Mouse (Mus musculus): ENCODE results near the gene Ugt1a6a. TPM values are rescaled to one million over a fixed set of nuclear protein-coding genes. Genes with fewer than 3 reads are reported as not detected.

Gene Ugt1a6a
- total and polyA plus RNA-seq, 3 experiments, result not detected

GRCm38 (mm10) chr1:88205294-88205922, 70.8 kb downstream of the Ugt1a6a start, which contains the start of gene Dnajb3:
Dnajb3 (minus strand) TSS chr1:88205782.
- H3K4me3 ChIP-seq (ENCODE audit: control insufficient read depth in 1 of 2, insufficient read depth in 1 of 2, low read depth in 2 of 2, low read length in 2 of 2), result no peak within 1 kb of the TSS
- no peaks in the 10 kb centered on the region for H3K79me2 ChIP-seq (ENCODE audit: control insufficient read depth, insufficient read depth, low read length, poor library complexity)
- H3K4me1 ChIP-seq (ENCODE audit: control insufficient read depth in 1 of 2, insufficient read depth in 2 of 2, low read length in 2 of 2), result no peaks in the 10 kb centered on the region
- no peaks in the 10 kb centered on the region for H3K9me3 ChIP-seq (replicated peaks; ENCODE audit: insufficient read depth, low read length)
- H3K27ac ChIP-seq (ENCODE audit: control insufficient read depth, low read depth, low read length), result no peak within 1 kb of the TSS
- peaks cover 0 to 4% of the 10 kb centered on the region in 2 experiments; a peak in 2 of 4 replicates for H3K36me3 ChIP-seq (ENCODE audit: control insufficient read depth in 1 of 2, insufficient read depth in 2 of 2, low read length in 2 of 2)
- DNase-seq (ENCODE audit: low read depth, low spot score), result no peak
- H3K9ac ChIP-seq (ENCODE audit: control insufficient read depth, low read depth, low read length, poor library complexity, severe bottlenecking), result no peak within 1 kb of the TSS
- no peak for TF ChIP-seq UBTF (IDR thresholded peaks at IDR 0.05; ENCODE audit: borderline replicate concordance, insufficient read depth, low read depth, low read length)
- TF ChIP-seq MAX (IDR thresholded peaks at IDR 0.05; ENCODE audit: low read length), result no peak
- TF ChIP-seq CHD2 (IDR thresholded peaks at IDR 0.05; ENCODE audit: low read length), result no peak
- TF ChIP-seq USF1 (IDR thresholded peaks at IDR 0.05; ENCODE audit: low read depth, low read length), result no peak
- TF ChIP-seq KAT2A (conservative IDR thresholded peaks at IDR 0.05; ENCODE audit: low read depth, low read length), result no peak
- TF ChIP-seq EP300 (IDR thresholded peaks at IDR 0.05; ENCODE audit: low read depth in 1 of 2, low read length in 2 of 2), result no peak
- TF ChIP-seq SMC3 (IDR thresholded peaks at IDR 0.05; ENCODE audit: low read depth, low read length), result no peak
- TF ChIP-seq CTCF (IDR thresholded peaks at IDR 0.05 in 2 of 3, conservative IDR thresholded peaks at IDR 0.05 in 1 of 3; ENCODE audit: control insufficient read depth in 1 of 3, insufficient read depth in 1 of 3, low read depth in 2 of 3, low read length in 3 of 3, poor library complexity in 1 of 3, severe bottlenecking in 1 of 3), result no peak
- no peak for TF ChIP-seq ELF1 (IDR thresholded peaks at IDR 0.05; ENCODE audit: low read depth, low read length)
- no peak for TF ChIP-seq TCF12 (IDR thresholded peaks at IDR 0.05; ENCODE audit: low read depth, low read length)
- no peak for TF ChIP-seq ZNF384 (IDR thresholded peaks at IDR 0.05; ENCODE audit: low read depth, low read length)
- no peak for TF ChIP-seq CHD1 (IDR thresholded peaks at IDR 0.05; ENCODE audit: low read depth, low read length)
- no peak for TF ChIP-seq MYB (IDR thresholded peaks at IDR 0.05; ENCODE audit: low read depth, low read length)
- no peak for TF ChIP-seq ETS1 (IDR thresholded peaks at IDR 0.05; ENCODE audit: low read depth, low read length)
- no peak for TF ChIP-seq ZKSCAN1 (IDR thresholded peaks at IDR 0.05; ENCODE audit: low read depth, low read length)
- H3K27me3 ChIP-seq (ENCODE audit: control insufficient read depth in 1 of 2, insufficient read depth in 2 of 2, low read length in 2 of 2), result peaks cover 0 to 3% of the 10 kb centered on the region in 2 experiments; a peak in 1 of 4 replicates

- no peak for TF ChIP-seq ZC3H11A (IDR thresholded peaks at IDR 0.05; ENCODE audit: low read depth, low read length)
- no peak for TF ChIP-seq MXI1 (IDR thresholded peaks at IDR 0.05; ENCODE audit: low read depth, low read length)
- peak; percentile 70 to 74 for TF ChIP-seq EP300 (IDR thresholded peaks at IDR 0.05; ENCODE audit: low read depth in 1 of 2, low read length in 2 of 2)
- no peak for TF ChIP-seq JUND (IDR thresholded peaks at IDR 0.05; ENCODE audit: low read depth, low read length)
- TF ChIP-seq ETS1 (IDR thresholded peaks at IDR 0.05; ENCODE audit: low read depth, low read length), result 0 out of 2 replicates have a peak, but pooled peaks have one; percentile 22
- peak; percentile 74 for TF ChIP-seq TCF12 (IDR thresholded peaks at IDR 0.05; ENCODE audit: low read depth, low read length)
- peak; percentile 35; the same call in 1 of the 2 replicates for TF ChIP-seq TAL1 (IDR thresholded peaks at IDR 0.05; ENCODE audit: low read length)
- no peak for TF ChIP-seq CHD1 (IDR thresholded peaks at IDR 0.05; ENCODE audit: low read depth, low read length)
- peak; percentile 84 for TF ChIP-seq GATA1 (IDR thresholded peaks at IDR 0.05; ENCODE audit: low read depth, low read length)
- Histone ChIP-seq H3K79me2 (ENCODE audit: control insufficient read depth, insufficient read depth, low read length, poor library complexity) (no peaks in the 10 kb centered on the region), H3K4me1 (ENCODE audit: control insufficient read depth in 1 of 2, insufficient read depth in 2 of 2, low read length in 2 of 2) (no peaks in the 10 kb centered on the region), H3K36me3 (ENCODE audit: control insufficient read depth in 1 of 2, insufficient read depth in 2 of 2, low read length in 2 of 2) (peaks cover 0 to 4% of the 10 kb centered on the region in 2 experiments; a peak in 2 of 4 replicates), H3K9me3 (replicated peaks; ENCODE audit: insufficient read depth, low read length) (no peaks in the 10 kb centered on the region), H3K4me3 (ENCODE audit: control insufficient read depth in 1 of 2, insufficient read depth in 1 of 2, low read depth in 2 of 2, low read length in 2 of 2) (no peak overlapping the region), H3K27me3 (ENCODE audit: control insufficient read depth in 1 of 2, insufficient read depth in 2 of 2, low read length in 2 of 2) (no peaks in the 10 kb centered on the region), H3K9ac (ENCODE audit: control insufficient read depth, low read depth, low read length, poor library complexity, severe bottlenecking) (no peak overlapping the region), H3K27ac (ENCODE audit: control insufficient read depth, low read depth, low read length) (peak overlapping the region; percentile 39)
- DNase-seq (ENCODE audit: low read depth, low spot score), result peak; percentile 53
Observed at GRCm38 (mm10) chr1:88206843-88207479, 72.4 kb downstream of the Ugt1a6a start.
